Mouse (Mus musculus) neural tube, embryonic 13.5 days (tissue): ENCODE measurements around the gene Smad5. TPM values are rescaled to one million over a fixed set of nuclear protein-coding genes. Genes with fewer than 3 reads are reported as not detected.

Source experiments
- ATAC-seq: fragments of 200-750 bp; cut with Nextera tagmentation; 2 replicates; pipeline ENCODE4 v1.8.0; 2017; ENCODE audit warnings: low read depth, mild to moderate bottlenecking, moderate TSS enrichment, moderate library complexity
- H3K27ac ChIP-seq: fragments of 300-500 bp; sonication (generic); replicated peaks from 2 replicates; pipeline ENCODE4 v1.5.1; 2015; ENCODE audit warnings: moderate library complexity, mild to moderate bottlenecking, inconsistent platforms
- H3K27me3 ChIP-seq: fragments of 300-500 bp; sonication (generic); 2 replicates; pipeline ENCODE4 v1.6.1; 2015; ENCODE audit warnings: mild to moderate bottlenecking, inconsistent platforms
- H3K36me3 ChIP-seq: fragments of 300-500 bp; sonication (generic); 2 replicates; pipeline ENCODE4 v1.6.1; 2015; ENCODE audit warnings: mild to moderate bottlenecking, inconsistent platforms
- H3K4me1 ChIP-seq: fragments of 300-500 bp; sonication (generic); replicated peaks from 2 replicates; pipeline ENCODE4 v1.6.1; 2015; ENCODE audit warnings: inconsistent platforms
- H3K4me2 ChIP-seq: fragments of 300-500 bp; sonication (generic); 2 replicates; pipeline ENCODE4 v1.6.1; 2015; ENCODE audit warnings: inconsistent platforms, mild to moderate bottlenecking, moderate library complexity
- H3K4me3 ChIP-seq: fragments of 300-500 bp; sonication (generic); 2 replicates; pipeline ENCODE4 v1.5.1; 2015; ENCODE audit warnings: mild to moderate bottlenecking, inconsistent platforms
- H3K9ac ChIP-seq: fragments of 300-500 bp; sonication (generic); 2 replicates; pipeline ENCODE4 v1.6.1; 2015; ENCODE audit warnings: moderate library complexity, mild to moderate bottlenecking, inconsistent platforms
- H3K9me3 ChIP-seq: fragments of 300-500 bp; sonication (generic); 2 replicates; pipeline ENCODE4 v1.6.1; 2016; ENCODE audit warnings: inconsistent platforms
- whole genome bisulfite sequencing: fragments of 180-500 bp; shearing (Covaris S2); methylation state at CpG from one replicate; pipeline ENCODE4 v1.1.7; 2015; 5-methylcytosine and 5-hydroxymethylcytosine counted together
- polyA plus RNA-seq: library from polyadenylated mRNA; unstranded; fragments of >200 nt; fragmentation: Nextera tagmentation; extraction: Ambion mirVana; gene quantifications from 2 replicates; pipeline ENCODE4 v1.2.1, GENCODE M21; 2015

Smad5 gene
- polyA plus RNA-seq, 1 experiment from 2014 or later, result 22.7 TPM

DNA sequence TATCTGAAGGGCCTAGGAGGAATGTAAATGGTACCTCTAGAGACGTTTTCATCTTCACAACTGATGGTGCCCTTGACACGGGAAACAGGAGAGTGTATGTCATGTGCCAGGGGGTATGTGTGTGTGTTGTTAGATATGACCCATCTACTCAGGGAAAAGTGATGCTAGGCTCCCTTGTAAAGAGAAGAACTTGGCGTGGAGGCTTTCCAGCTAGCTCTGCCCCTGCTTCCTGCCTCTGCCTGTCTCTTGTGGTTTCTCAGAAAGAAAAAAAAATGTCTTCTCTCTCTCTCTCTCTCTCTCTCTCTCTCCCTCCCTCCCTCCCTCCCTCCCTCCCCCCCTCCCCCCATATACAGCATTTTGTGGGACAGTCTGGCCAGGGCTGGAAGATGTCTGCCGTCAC is 20.9 kb upstream of the Smad5 start:
- 87% methylated on average over 4 of the region's 4 CpGs for WGBS
- H3K9me3 ChIP-seq, result no peaks in the 10 kb centered on the region

DNA sequence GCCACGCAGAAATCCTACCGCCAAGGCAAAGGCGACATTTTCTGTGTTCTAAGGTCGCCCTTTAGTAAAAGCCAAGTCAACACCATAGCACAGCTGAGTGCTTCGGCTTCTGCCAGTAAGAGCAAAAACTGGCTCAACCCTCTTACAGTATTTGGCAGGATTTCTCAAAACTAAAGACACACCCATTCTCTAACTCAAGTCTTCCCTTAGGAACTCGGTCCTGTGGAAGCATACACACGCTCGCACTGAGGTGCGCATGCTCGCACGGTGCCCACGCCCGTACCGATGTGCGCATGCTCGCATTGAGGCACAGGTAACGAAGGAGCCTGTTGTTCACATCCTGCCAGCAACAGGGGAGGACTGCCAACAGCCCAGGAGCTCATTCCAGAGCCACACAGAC is 20.5 kb upstream of the Smad5 start:
- Histone ChIP-seq H3K27ac (no peak overlapping the region), H3K36me3 (no peaks in the 10 kb centered on the region), H3K4me2 (no peak overlapping the region), H3K4me3 (no peak overlapping the region), H3K27me3 (no peaks in the 10 kb centered on the region), H3K9me3 (no peaks in the 10 kb centered on the region), H3K9ac (no peak overlapping the region), H3K4me1 (peaks cover 25% of the 10 kb centered on the region)
- 84% methylated on average over 17 of the region's 17 CpGs for WGBS
- no peak for ATAC-seq

More for the DNA sequence above, 20.9 kb upstream of the Smad5 start:
- H3K4me1 ChIP-seq, result peaks cover 25% of the 10 kb centered on the region
- no peak overlapping the region for H3K27ac ChIP-seq
- no peaks in the 10 kb centered on the region for H3K36me3 ChIP-seq
- no peak overlapping the region for H3K9ac ChIP-seq
- no peak for ATAC-seq
- no peak overlapping the region for H3K4me2 ChIP-seq
- no peaks in the 10 kb centered on the region for H3K27me3 ChIP-seq
- H3K4me3 ChIP-seq, result no peak overlapping the region

DNA sequence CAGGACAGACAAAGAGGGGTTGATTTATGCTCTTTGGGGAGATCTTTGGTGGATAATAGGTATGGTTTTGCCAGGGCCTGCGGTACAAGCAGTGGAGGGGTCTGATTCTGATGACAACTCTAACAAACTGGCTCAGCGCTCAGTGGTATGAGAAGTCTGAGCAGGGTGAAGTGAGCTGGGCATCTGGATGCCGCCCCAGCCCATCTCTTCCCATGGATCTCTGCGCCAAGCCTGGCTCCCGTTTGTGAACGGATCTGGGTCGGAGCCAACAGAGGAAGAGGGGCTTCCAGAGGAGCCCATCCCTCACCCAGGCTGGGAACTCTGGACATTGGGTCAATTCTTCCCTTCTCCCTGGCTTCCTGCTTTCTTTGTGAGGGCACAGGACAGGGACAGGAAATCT is 19.5 kb upstream of the Smad5 start:
- H3K27ac ChIP-seq, result no peak overlapping the region
- no peaks in the 10 kb centered on the region for H3K27me3 ChIP-seq
- no peak overlapping the region for H3K4me2 ChIP-seq
- no peak overlapping the region for H3K4me3 ChIP-seq
- no peaks in the 10 kb centered on the region for H3K9me3 ChIP-seq
- no peak overlapping the region for H3K9ac ChIP-seq
- H3K36me3 ChIP-seq, result no peaks in the 10 kb centered on the region
- 78% methylated on average over 7 of the region's 7 CpGs for WGBS
- peaks cover 18% of the 10 kb centered on the region for H3K4me1 ChIP-seq
- no peak for ATAC-seq

DNA sequence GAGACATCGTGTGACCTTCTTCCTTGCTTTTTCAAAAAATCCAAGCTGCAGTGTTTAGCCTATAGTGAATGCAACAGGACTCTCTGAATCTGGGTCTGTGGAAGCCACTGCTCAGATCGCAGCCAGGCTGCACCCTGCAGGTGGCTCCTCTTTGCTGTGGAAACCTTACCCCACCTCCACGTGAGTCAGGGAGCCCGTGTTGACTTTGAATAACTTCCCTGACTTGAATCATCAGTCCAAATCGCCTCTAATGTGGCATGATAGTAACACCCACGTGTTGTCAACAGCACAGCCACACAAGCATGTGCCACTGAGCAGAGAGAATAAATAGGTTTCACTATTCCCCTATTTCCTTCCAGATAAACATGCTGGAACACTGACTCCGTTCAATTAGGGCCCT is 10.8 kb upstream of the Smad5 start:
- H3K27me3 ChIP-seq, result no peaks in the 10 kb centered on the region
- 55% methylated on average over 7 of the region's 7 CpGs for WGBS

DNA sequence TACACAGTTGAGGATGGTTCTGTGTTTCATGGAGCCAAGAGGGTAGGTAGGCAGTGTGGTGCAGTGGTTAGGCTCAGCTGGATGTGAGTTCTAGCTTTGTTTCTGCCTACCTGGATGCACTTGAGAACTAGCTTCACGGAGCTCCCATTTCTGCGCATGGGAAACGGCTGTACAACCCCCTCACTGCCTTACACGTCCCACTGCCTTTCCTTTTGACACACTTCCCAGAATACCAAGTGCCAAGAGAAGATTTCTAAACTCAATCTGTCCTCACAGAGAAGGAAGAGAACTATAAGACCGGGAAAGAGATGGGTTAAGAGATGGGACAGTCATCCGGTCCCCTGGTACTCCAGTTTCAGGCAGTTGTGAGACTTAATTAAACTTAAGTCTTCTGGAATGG is 10.2 kb upstream of the Smad5 start:
- Histone ChIP-seq H3K4me2 (no peak overlapping the region), H3K4me3 (no peak overlapping the region), H3K27ac (no peak overlapping the region), H3K9me3 (no peaks in the 10 kb centered on the region), H3K27me3 (no peaks in the 10 kb centered on the region), H3K4me1 (peaks cover 19% of the 10 kb centered on the region), H3K36me3 (no peaks in the 10 kb centered on the region), H3K9ac (no peak overlapping the region)
- 89% methylated on average over 6 of the region's 6 CpGs for WGBS
- ATAC-seq, result no peak

More for the DNA sequence above, 10.8 kb upstream of the Smad5 start:
- Histone ChIP-seq H3K9me3 (no peaks in the 10 kb centered on the region), H3K4me3 (no peak overlapping the region), H3K36me3 (no peaks in the 10 kb centered on the region), H3K27ac (no peak overlapping the region), H3K9ac (no peak overlapping the region), H3K4me1 (peaks cover 12% of the 10 kb centered on the region), H3K4me2 (no peak overlapping the region)
- no peak for ATAC-seq

DNA sequence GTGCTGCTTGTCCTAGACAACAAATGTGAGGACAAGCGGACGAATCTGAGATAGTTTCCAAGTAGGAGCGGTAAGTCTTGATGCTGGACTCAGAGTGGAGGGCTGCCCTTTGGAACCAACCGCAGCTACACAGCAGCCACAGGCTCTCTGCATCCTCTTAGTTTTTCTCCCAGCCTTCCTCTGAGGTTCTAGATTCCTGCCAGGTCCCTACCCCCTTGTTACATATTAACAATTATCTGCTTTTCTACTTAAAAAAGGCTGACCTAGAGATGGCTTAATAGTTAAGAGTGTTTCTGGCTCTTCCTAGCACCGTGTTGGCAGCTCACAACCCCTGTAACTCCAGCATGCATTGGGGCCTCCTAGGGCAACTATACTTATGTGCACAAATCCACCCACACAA is 7.1 kb upstream of the Smad5 start:
- no peaks in the 10 kb centered on the region for H3K9me3 ChIP-seq
- H3K36me3 ChIP-seq, result no peaks in the 10 kb centered on the region
- WGBS, result 93% methylated on average over 5 of the region's 5 CpGs
- no peak overlapping the region for H3K9ac ChIP-seq
- ATAC-seq, result no peak
- H3K27ac ChIP-seq, result no peak overlapping the region
- peaks cover 34% of the 10 kb centered on the region for H3K4me1 ChIP-seq
- no peak overlapping the region for H3K4me2 ChIP-seq
- H3K4me3 ChIP-seq, result no peak overlapping the region
- no peaks in the 10 kb centered on the region for H3K27me3 ChIP-seq

DNA sequence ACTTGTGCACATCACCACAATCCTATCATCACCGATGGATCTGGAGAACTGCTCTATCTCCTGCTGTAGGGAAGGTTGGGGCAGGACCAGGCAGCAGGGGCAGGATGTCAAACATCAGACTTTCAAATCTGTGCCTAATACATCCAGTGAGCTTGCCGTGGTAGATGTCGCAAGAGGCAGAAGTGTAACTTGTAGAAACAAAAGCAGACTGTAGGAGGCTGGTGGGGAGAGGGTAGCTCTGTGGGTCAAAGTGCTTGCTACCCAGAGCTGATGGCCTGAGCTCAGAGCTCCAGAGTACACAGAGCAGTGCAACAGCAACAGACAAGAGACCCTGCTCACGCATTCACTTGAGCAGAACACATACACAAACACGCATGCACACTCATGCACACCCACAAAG is 6.1 kb upstream of the Smad5 start:
- no peaks in the 10 kb centered on the region for H3K27me3 ChIP-seq
- H3K9ac ChIP-seq, result no peak overlapping the region
- peaks cover 38% of the 10 kb centered on the region for H3K4me1 ChIP-seq
- 83% methylated on average over 5 of the region's 5 CpGs for WGBS
- no peaks in the 10 kb centered on the region for H3K9me3 ChIP-seq
- ATAC-seq, result no peak
- no peak overlapping the region for H3K4me2 ChIP-seq
- H3K4me3 ChIP-seq, result no peak overlapping the region
- no peaks in the 10 kb centered on the region for H3K36me3 ChIP-seq
- no peak overlapping the region for H3K27ac ChIP-seq

DNA sequence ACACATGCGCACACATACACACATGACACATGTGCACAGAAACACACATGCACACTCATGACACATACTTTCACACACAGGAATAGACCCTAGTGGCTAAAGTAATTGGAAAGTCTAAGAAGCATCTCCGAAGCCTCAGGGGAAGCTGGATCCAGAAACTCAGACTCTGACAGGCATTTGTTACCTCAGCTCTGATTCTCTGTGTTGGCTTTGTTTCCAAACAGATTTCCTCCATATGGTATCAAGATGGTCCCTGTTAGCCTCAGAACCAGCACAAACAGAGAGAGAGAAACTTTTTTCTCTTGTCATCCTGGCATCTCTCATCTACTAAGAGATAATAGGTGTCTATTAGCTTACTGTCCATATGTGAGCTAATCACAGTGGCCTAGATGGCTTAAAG is 5.6 kb upstream of the Smad5 start:
- Histone ChIP-seq H3K27ac (peak overlapping the region; percentile 84), H3K27me3 (no peaks in the 10 kb centered on the region), H3K4me1 (peaks cover 38% of the 10 kb centered on the region), H3K9me3 (no peaks in the 10 kb centered on the region), H3K36me3 (no peaks in the 10 kb centered on the region), H3K4me3 (no peak overlapping the region), H3K4me2 (no peak overlapping the region), H3K9ac (0 out of 2 replicates have a peak overlapping the region, but pooled peaks have one; percentile 23)
- WGBS, result 95% methylated on average over 2 of the region's 2 CpGs
- ATAC-seq, result no peak

DNA sequence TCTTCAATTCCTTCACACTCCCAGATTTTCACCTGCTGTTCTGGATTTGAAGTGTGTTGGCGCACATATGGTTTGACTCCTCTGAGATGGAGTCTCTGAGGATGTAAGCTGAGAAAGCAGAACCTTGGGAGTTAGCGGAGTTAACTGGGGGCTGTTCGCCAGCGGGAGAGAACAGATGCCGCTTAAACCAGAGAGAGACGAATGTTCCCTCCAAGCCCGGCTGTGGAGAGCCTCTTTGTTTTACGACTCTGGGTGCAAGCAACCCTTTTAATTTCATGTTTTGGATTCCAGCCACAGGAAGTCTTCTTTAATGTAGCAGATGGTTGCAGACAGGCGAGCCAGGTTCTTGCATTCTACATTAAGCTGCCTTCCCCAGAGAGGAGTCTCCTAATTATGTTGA is 4.4 kb upstream of the Smad5 start:
- peak; percentile 21; the same call in 1 of the 2 replicates for ATAC-seq
- H3K4me3 ChIP-seq, result no peak overlapping the region
- H3K27ac ChIP-seq, result peak overlapping the region; percentile 84
- H3K36me3 ChIP-seq, result no peaks in the 10 kb centered on the region
- H3K4me2 ChIP-seq, result peak overlapping the region; percentile 40
- peaks cover 41% of the 10 kb centered on the region for H3K4me1 ChIP-seq
- 6% methylated on average over 9 of the region's 9 CpGs for WGBS
- no peaks in the 10 kb centered on the region for H3K27me3 ChIP-seq
- peak overlapping the region; percentile 23; the same call in 1 of the 2 replicates for H3K9ac ChIP-seq
- no peaks in the 10 kb centered on the region for H3K9me3 ChIP-seq

DNA sequence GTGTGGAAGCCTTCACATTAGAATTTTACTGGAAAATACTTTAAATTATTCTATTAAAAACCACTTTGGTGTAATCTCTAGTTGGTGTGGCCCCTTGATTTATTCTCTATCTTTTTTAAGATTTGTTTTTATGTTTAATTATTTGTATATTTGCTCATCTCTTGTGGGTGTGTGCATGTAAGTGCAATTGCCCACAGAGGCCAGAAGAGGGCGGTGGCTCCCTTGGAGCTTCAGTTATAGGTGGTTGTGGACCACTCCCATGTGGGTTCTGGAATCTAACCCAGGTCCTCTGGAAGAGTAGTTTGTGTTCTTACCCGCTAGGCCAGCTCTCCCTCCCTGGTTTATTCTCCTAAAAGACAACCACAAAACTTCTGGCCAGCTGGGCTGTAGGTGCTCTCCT is 3.4 kb upstream of the Smad5 start:
- ATAC-seq, result no peak
- 96% methylated on average over 2 of the region's 2 CpGs for WGBS
- H3K4me2 ChIP-seq, result no peak overlapping the region

DNA sequence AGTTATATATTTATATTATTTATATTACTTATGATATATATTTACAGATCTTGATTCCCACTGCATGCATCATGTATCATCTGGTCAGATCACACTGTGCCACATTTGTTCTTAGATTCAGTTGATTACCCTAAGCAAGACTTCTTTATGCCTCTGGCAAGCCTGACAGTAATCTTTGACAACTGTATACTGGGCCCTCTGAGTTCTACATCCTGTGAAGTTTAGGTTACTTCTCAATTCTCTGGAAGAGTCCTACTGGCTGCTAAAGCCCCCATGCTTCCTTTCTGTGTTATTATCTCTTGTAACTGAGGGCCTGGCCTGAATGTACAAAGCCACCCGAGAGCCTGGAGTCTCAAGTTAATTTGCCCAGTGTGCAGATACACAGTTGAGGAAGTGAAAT is 1.8 kb upstream of the Smad5 start:
- no peak overlapping the region for H3K27ac ChIP-seq
- H3K9me3 ChIP-seq, result no peaks in the 10 kb centered on the region
- H3K9ac ChIP-seq, result no peak overlapping the region
- H3K4me2 ChIP-seq, result no peak overlapping the region
- H3K4me3 ChIP-seq, result no peak overlapping the region
- H3K4me1 ChIP-seq, result peaks cover 61% of the 10 kb centered on the region
- no peaks in the 10 kb centered on the region for H3K27me3 ChIP-seq
- H3K36me3 ChIP-seq, result no peaks in the 10 kb centered on the region
- ATAC-seq, result no peak
- WGBS, result 86% methylated on average over 1 of the region's 1 CpGs

More for the DNA sequence above, 3.4 kb upstream of the Smad5 start:
- Histone ChIP-seq H3K4me3 (no peak overlapping the region), H3K9ac (no peak overlapping the region), H3K36me3 (no peaks in the 10 kb centered on the region), H3K27ac (no peak overlapping the region), H3K9me3 (no peaks in the 10 kb centered on the region), H3K27me3 (no peaks in the 10 kb centered on the region), H3K4me1 (peaks cover 45% of the 10 kb centered on the region)

DNA sequence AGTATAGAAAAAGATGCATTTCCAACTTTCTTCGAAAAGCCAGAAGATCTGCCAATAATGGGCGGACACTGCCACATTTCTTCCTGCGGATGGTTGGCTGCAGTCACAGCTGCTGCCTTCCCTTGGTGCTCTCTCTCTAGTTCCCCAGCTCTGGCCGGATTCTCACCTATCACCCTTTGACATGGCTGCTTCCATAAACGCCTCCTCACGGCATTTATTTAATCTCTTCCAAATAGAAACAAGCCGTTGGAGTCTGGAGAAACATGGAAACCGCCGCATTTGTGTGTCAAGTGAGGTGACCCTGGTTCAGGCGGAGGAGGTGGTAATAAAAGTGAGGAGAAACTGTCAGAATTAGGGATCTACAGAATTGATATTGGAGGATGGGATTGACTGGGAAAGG is 886 bp upstream of the Smad5 start:
- ATAC-seq, result no peak
- no peaks in the 10 kb centered on the region for H3K36me3 ChIP-seq
- H3K4me3 ChIP-seq, result no peak overlapping the region
- peaks cover 65% of the 10 kb centered on the region for H3K4me1 ChIP-seq
- H3K27ac ChIP-seq, result no peak overlapping the region
- peak overlapping the region; percentile 81; the same call in 1 of the 2 replicates for H3K4me2 ChIP-seq
- 74% methylated on average over 10 of the region's 10 CpGs for WGBS
- H3K9me3 ChIP-seq, result no peaks in the 10 kb centered on the region
- H3K9ac ChIP-seq, result 0 out of 2 replicates have a peak overlapping the region, but pooled peaks have one; percentile 31
- no peaks in the 10 kb centered on the region for H3K27me3 ChIP-seq

DNA sequence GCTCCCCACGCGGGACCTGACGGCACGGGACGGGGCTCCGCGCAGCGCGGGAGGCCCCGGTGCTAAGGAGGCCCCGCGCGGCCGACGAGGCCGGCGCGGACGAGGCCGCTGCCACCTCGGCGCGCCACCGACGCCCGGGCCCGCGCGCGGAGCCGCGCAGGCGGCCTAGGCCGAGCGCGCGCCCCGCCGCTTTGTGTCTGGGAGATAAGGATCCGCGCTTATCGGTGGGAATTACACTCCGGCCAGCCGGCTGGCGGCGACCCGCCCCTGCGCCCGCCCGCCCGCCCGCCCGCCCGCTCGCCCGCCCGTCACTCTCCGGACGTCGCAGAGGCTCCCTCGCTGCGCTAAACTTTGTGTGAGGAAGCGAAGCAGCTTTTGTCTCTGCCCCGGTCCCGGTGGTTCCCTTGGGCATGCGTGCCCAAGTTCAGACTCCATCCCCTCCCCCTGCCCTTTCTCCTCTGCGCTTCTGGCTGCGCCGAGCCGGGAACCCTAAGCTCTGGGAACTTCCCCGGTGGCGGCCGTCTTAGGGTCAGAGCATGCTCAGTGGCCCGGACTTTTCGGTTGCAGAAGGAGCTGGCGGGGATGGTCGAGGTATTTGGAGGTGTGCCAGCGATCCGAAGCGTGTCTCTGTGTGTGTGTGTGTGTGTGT is 536 bp downstream of the Smad5 start:
- ATAC-seq, result peak; percentile 80
- H3K27ac ChIP-seq, result peak overlapping the region; percentile 99
- H3K9ac ChIP-seq, result peak overlapping the region; percentile 96
- peaks cover 63% of the 10 kb centered on the region for H3K4me1 ChIP-seq
- 0% methylated on average over 57 of the region's 80 CpGs for WGBS
- no peaks in the 10 kb centered on the region for H3K9me3 ChIP-seq
- no peaks in the 10 kb centered on the region for H3K36me3 ChIP-seq
- no peaks in the 10 kb centered on the region for H3K27me3 ChIP-seq
- peak overlapping the region; percentile 75 for H3K4me3 ChIP-seq
- peak overlapping the region; percentile 81 for H3K4me2 ChIP-seq
